Mouse (Mus musculus): ENCODE data around the gene Dnajc12. TPM values are rescaled to one million over a fixed set of nuclear protein-coding genes. Genes with fewer than 3 reads are reported as not detected.

The Dnajc12 gene
- total and polyA plus RNA-seq, 3 experiments, result 2.9 to 7.3 TPM; not detected in 1

GRCm38 (mm10) chr10:63431221-63431736, 49.0 kb downstream of the Dnajc12 start:
- Histone ChIP-seq H3K27ac (ENCODE audit: control insufficient read depth, low read depth, low read length) (peak overlapping the region; percentile 11; the same call in 1 of the 2 replicates), H3K9ac (ENCODE audit: control insufficient read depth, low read depth, low read length, poor library complexity, severe bottlenecking) (no peak overlapping the region), H3K79me2 (ENCODE audit: control insufficient read depth, insufficient read depth, low read length, poor library complexity) (no peaks in the 10 kb centered on the region; the same call in 1 of the 2 replicates), H3K4me3 (ENCODE audit: control insufficient read depth in 1 of 2, insufficient read depth in 1 of 2, low read depth in 2 of 2, low read length in 2 of 2) (no peak overlapping the region), H3K36me3 (ENCODE audit: control insufficient read depth in 1 of 2, insufficient read depth in 2 of 2, low read length in 2 of 2) (peaks cover 0 to 34% of the 10 kb centered on the region in 2 experiments; a peak in 2 of 4 replicates), H3K4me1 (ENCODE audit: control insufficient read depth in 1 of 2, insufficient read depth in 2 of 2, low read length in 2 of 2) (peaks cover 17 to 34% of the 10 kb centered on the region in 2 experiments), H3K27me3 (ENCODE audit: control insufficient read depth in 1 of 2, insufficient read depth in 2 of 2, low read length in 2 of 2) (no peaks in the 10 kb centered on the region), H3K9me3 (replicated peaks; ENCODE audit: insufficient read depth, low read length) (no peaks in the 10 kb centered on the region)
- DNase-seq (ENCODE audit: low read depth, low spot score), result no peak
- TF ChIP-seq CTCF (IDR thresholded peaks at IDR 0.05 in 2 of 3, conservative IDR thresholded peaks at IDR 0.05 in 1 of 3; ENCODE audit: control insufficient read depth in 1 of 3, insufficient read depth in 1 of 3, low read depth in 2 of 3, low read length in 3 of 3, poor library complexity in 1 of 3, severe bottlenecking in 1 of 3) (peak in 1 of 3 experiments; percentile 18; a peak in 1 of 6 replicates), ELF1 (IDR thresholded peaks at IDR 0.05; ENCODE audit: low read depth, low read length) (no peak)

DNA sequence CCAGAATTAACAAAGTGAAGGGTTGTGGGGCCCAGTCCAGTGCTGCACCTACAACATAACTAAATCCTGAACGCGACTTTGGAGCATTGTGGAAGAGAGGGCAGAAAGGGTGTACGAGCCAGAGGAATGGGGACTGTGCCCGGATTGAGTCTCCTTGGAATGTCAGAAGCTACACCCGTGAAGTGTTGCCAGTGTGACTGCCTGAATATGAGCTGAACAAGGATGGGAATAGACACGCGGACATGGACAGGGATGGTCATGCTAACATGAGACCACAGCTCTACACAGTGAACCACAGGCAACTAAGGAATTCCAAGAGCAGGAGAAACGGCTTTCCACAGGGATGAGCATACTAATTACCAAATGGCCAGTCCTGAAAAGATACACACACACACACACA, 49.9 kb downstream of the Dnajc12 start:
- TF ChIP-seq TBP (IDR thresholded peaks at IDR 0.05; ENCODE audit: low read depth, low read length), result no peak
- no peak for TF ChIP-seq GABPA (IDR thresholded peaks at IDR 0.05; ENCODE audit: low read depth, low read length)
- no peak for TF ChIP-seq ZC3H11A (IDR thresholded peaks at IDR 0.05; ENCODE audit: low read depth, low read length)
- no peak for TF ChIP-seq MXI1 (IDR thresholded peaks at IDR 0.05; ENCODE audit: low read depth, low read length)
- no peak for TF ChIP-seq HCFC1 (IDR thresholded peaks at IDR 0.05; ENCODE audit: low read depth, low read length)
- no peak for TF ChIP-seq TAL1 (IDR thresholded peaks at IDR 0.05; ENCODE audit: low read length)
- TF ChIP-seq SIN3A (IDR thresholded peaks at IDR 0.05; ENCODE audit: low read length), result no peak
- no peak for TF ChIP-seq USF2 (IDR thresholded peaks at IDR 0.05; ENCODE audit: borderline replicate concordance in 1 of 2, insufficient read depth in 1 of 2, low read depth in 1 of 2, low read length in 2 of 2)
- no peak for TF ChIP-seq KAT2A (conservative IDR thresholded peaks at IDR 0.05; ENCODE audit: low read depth, low read length)
- no peak for TF ChIP-seq MEF2A (IDR thresholded peaks at IDR 0.05; ENCODE audit: extremely low read depth, insufficient replicate concordance, low read depth, low read length, poor library complexity, severe bottlenecking)
- TF ChIP-seq JUND (IDR thresholded peaks at IDR 0.05; ENCODE audit: low read depth, low read length), result no peak
- TF ChIP-seq MYB (IDR thresholded peaks at IDR 0.05; ENCODE audit: low read depth, low read length), result no peak
- no peak for TF ChIP-seq BHLHE40 (IDR thresholded peaks at IDR 0.05; ENCODE audit: borderline replicate concordance, low read depth, low read length)
- no peak for TF ChIP-seq E2F4 (IDR thresholded peaks at IDR 0.05; ENCODE audit: borderline replicate concordance, low read depth, low read length)
- no peak for DNase-seq (ENCODE audit: low read depth, low spot score)
- Histone ChIP-seq H3K4me3 (ENCODE audit: control insufficient read depth in 1 of 2, insufficient read depth in 1 of 2, low read depth in 2 of 2, low read length in 2 of 2) (no peak overlapping the region), H3K27ac (ENCODE audit: control insufficient read depth, low read depth, low read length) (peak overlapping the region; percentile 80), H3K79me2 (ENCODE audit: control insufficient read depth, insufficient read depth, low read length, poor library complexity) (no peaks in the 10 kb centered on the region; the same call in 1 of the 2 replicates), H3K27me3 (ENCODE audit: control insufficient read depth in 1 of 2, insufficient read depth in 2 of 2, low read length in 2 of 2) (no peaks in the 10 kb centered on the region), H3K4me1 (ENCODE audit: control insufficient read depth in 1 of 2, insufficient read depth in 2 of 2, low read length in 2 of 2) (peaks cover 17 to 34% of the 10 kb centered on the region in 2 experiments), H3K36me3 (ENCODE audit: control insufficient read depth in 1 of 2, insufficient read depth in 2 of 2, low read length in 2 of 2) (peaks cover 0 to 34% of the 10 kb centered on the region in 2 experiments; a peak in 2 of 4 replicates), H3K9ac (ENCODE audit: control insufficient read depth, low read depth, low read length, poor library complexity, severe bottlenecking) (no peak overlapping the region), H3K9me3 (replicated peaks; ENCODE audit: insufficient read depth, low read length) (no peaks in the 10 kb centered on the region)
